Mouse (Mus musculus): Measurements from ENCODE around the gene Mical2.

DNA sequence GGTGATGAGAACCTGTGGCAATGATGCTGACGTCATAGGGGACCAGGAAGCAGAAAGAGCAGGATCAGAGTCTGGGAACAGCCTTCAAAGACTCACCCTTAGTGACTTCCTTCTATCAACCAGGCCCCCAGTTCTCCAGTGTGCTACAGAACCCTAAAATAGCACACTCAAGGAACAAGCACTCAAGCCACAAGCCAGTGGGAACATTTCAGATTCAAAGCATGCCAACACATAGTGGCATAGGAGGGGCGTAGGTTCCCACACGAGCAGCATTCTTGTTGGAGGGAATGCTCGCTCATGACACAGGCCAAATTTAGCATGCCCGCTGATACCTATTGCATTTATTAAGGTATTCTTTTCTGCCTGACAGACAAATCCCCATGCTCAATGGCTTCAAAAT is 35.5 kb downstream of the Mical2 start:
- no peak for TF ChIP-seq NELFE (IDR thresholded peaks at IDR 0.05; ENCODE audit: low read depth, low read length)
- TF ChIP-seq USF1 (IDR thresholded peaks at IDR 0.05; ENCODE audit: low read depth, low read length), result no peak
- TF ChIP-seq POLR2A (IDR thresholded peaks at IDR 0.05; ENCODE audit: control insufficient read depth in 1 of 2, insufficient read depth in 1 of 2, low read depth in 1 of 2, low read length in 2 of 2, poor library complexity in 1 of 2), result no peak
